Mouse (Mus musculus): ENCODE measurements around the gene Rmdn3. TPM values are rescaled to one million over a fixed set of nuclear protein-coding genes. Genes with fewer than 3 reads are reported as not detected.

Gene Rmdn3
- polyA plus RNA-seq, 1 experiment from 2014 or later: 45.0 TPM

DNA sequence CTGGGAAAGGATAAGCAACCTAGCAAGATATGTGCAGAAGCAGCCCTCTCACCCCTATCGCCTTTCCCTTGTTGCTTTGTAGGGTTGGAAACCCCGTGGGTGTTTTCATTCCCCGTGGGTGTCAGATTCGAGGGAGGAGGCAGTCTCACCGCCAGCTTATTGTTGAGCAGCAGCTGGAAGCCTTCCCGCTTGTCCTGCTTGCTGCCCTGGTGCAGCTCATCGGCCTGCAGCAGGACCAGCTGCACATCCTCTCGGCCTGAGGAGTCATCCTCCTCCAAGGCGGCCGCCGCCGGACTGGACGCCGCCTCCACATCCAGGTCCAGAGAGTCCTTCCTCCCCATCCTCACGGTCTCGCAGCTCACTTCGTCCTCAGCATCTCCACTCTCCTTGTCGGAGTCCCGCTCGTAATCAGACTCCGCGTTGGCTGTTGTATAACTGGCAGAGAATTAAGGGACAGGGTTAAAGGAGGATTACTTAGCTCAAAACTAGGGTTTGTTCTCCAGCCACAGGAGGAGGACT, 9.6 kb downstream of the Rmdn3 start:
- Histone ChIP-seq H3K9ac (no peak overlapping the region), H3K4me3 (replicated peaks) (no peak overlapping the region), H3K27ac (replicated peaks) (no peak overlapping the region), H3K4me2 (no peak overlapping the region), H3K27me3 (no peaks in the 10 kb centered on the region), H3K4me1 (replicated peaks) (peaks cover 7% of the 10 kb centered on the region), H3K36me3 (replicated peaks) (peaks cover 99% of the 10 kb centered on the region), H3K9me3 (replicated peaks) (0 out of 2 replicates have a peak, but pooled peaks cover 3% of the 10 kb centered on the region)
- WGBS (ENCODE audit: insufficient replicate concordance): 89% methylated on average over 22 of the region's 22 CpGs
- no peak for ATAC-seq (ENCODE audit: insufficient read depth)

DNA sequence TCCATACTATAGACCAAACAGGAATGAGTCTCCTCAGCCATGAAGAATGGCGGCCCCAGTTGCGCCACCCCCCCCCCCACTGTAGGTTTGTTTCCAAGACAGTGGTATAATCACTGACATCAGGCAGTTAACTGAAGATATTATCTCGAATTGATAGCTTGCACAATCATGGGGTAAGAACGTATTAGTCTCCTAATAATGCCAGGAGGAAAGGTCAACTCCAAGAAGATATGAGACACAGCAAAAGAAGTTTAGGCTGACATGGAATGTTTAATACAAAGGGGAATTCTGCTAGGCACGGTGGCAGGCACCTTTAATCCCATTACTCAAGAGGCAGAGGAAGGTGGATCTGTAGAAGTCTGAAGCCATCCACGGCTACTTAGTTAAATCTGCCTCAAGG, 10.4 kb downstream of the Rmdn3 start:
- H3K36me3 ChIP-seq (replicated peaks): peaks cover 99% of the 10 kb centered on the region

DNA sequence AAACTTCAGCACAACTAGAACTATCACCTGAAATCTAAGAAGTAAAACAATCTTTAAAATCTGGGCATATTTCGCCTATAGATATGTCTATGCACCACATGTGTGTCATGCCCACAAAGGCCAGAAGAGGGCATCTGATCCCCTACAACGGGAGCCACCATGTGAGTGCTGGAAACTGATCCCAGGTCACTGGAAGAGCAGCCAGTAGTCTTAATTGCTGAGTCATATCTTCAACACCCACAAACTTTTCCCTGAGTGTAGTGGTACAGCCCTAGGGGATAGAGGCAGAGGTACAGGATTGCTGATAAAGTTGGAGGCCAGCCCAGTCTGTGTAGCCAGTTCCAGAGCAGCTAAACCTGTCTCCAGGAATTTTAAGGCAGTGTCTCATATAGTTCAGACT, 11.6 kb downstream of the Rmdn3 start:
- Histone ChIP-seq H3K4me2 (no peak overlapping the region), H3K4me3 (replicated peaks) (no peak overlapping the region), H3K27me3 (no peaks in the 10 kb centered on the region), H3K36me3 (replicated peaks) (peaks cover 99% of the 10 kb centered on the region), H3K9me3 (replicated peaks) (0 out of 2 replicates have a peak, but pooled peaks cover 3% of the 10 kb centered on the region), H3K9ac (no peak overlapping the region), H3K27ac (replicated peaks) (no peak overlapping the region; the same call in 1 of the 2 replicates), H3K4me1 (replicated peaks) (no peaks in the 10 kb centered on the region)
- whole genome bisulfite sequencing (ENCODE audit: insufficient replicate concordance): 84% methylated on average over 2 of the region's 2 CpGs
- ATAC-seq (ENCODE audit: insufficient read depth): peak; percentile 60

More for the DNA sequence above, 10.4 kb downstream of the Rmdn3 start:
- no peaks in the 10 kb centered on the region for H3K4me1 ChIP-seq (replicated peaks)
- H3K4me2 ChIP-seq: no peak overlapping the region
- H3K27me3 ChIP-seq: no peaks in the 10 kb centered on the region
- H3K4me3 ChIP-seq (replicated peaks): no peak overlapping the region
- H3K27ac ChIP-seq (replicated peaks): no peak overlapping the region
- no peak overlapping the region for H3K9ac ChIP-seq
- H3K9me3 ChIP-seq (replicated peaks): 0 out of 2 replicates have a peak, but pooled peaks cover 3% of the 10 kb centered on the region
- WGBS (ENCODE audit: insufficient replicate concordance): 80% methylated on average over 6 of the region's 6 CpGs
- no peak for ATAC-seq (ENCODE audit: insufficient read depth)

DNA sequence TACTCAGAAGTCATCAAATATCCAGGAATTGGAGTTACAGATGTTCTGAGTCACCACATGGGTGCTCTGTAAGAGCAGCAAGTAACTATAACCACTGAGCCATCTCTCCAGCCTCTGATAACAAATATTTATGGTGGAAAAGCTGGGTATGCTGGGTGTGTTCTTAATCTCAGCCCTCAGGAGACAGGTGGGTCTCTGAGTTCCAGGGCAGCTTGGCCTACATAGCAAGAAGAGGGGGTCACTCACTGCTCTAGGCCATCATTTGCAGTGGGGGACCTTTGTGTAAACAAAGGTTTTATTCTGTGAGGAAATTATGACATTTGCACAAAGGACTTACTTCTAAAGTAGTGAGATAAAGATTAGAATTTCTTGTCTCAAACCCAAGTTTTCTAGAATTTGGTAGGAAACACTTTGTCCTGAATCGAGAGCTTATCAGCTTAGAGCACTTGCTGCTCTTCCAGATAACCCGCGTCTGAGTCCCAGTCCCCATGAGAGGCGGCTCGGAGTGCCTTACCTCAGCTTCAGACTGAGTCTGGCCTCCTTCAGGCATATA, 20.4 kb downstream of the Rmdn3 start:
- ATAC-seq (ENCODE audit: insufficient read depth): peak; percentile 98
- peak overlapping the region; percentile 95 for H3K27ac ChIP-seq (replicated peaks)
- H3K36me3 ChIP-seq (replicated peaks): peaks cover 96% of the 10 kb centered on the region

GRCm38 (mm10) chr2:119113121-119113925, 43.5 kb downstream of the Rmdn3 start:
- 6% methylated on average over 20 of the region's 20 CpGs for whole genome bisulfite sequencing (ENCODE audit: insufficient replicate concordance)
- peak overlapping the region; percentile 86 for H3K9ac ChIP-seq
- H3K4me3 ChIP-seq (replicated peaks): peak overlapping the region; percentile 93
- no peaks in the 10 kb centered on the region for H3K9me3 ChIP-seq (replicated peaks)
- peak overlapping the region; percentile 92 for H3K27ac ChIP-seq (replicated peaks)
- no peaks in the 10 kb centered on the region for H3K27me3 ChIP-seq
- peak overlapping the region; percentile 83 for H3K4me2 ChIP-seq
- H3K36me3 ChIP-seq (replicated peaks): peaks cover 51% of the 10 kb centered on the region
- peaks cover 31% of the 10 kb centered on the region for H3K4me1 ChIP-seq (replicated peaks)
- ATAC-seq (ENCODE audit: insufficient read depth): peak; percentile 12; the same call in 1 of the 2 replicates

More for the DNA sequence above, 20.4 kb downstream of the Rmdn3 start:
- Histone ChIP-seq H3K27me3 (no peaks in the 10 kb centered on the region), H3K9me3 (replicated peaks) (no peaks in the 10 kb centered on the region), H3K9ac (0 out of 2 replicates have a peak overlapping the region, but pooled peaks have one; percentile 1), H3K4me2 (peak overlapping the region; percentile 55), H3K4me1 (replicated peaks) (peaks cover 31% of the 10 kb centered on the region), H3K4me3 (replicated peaks) (0 out of 2 replicates have a peak overlapping the region, but pooled peaks have one; percentile 1)
- WGBS (ENCODE audit: insufficient replicate concordance): 25% methylated on average over 5 of the region's 5 CpGs

DNA sequence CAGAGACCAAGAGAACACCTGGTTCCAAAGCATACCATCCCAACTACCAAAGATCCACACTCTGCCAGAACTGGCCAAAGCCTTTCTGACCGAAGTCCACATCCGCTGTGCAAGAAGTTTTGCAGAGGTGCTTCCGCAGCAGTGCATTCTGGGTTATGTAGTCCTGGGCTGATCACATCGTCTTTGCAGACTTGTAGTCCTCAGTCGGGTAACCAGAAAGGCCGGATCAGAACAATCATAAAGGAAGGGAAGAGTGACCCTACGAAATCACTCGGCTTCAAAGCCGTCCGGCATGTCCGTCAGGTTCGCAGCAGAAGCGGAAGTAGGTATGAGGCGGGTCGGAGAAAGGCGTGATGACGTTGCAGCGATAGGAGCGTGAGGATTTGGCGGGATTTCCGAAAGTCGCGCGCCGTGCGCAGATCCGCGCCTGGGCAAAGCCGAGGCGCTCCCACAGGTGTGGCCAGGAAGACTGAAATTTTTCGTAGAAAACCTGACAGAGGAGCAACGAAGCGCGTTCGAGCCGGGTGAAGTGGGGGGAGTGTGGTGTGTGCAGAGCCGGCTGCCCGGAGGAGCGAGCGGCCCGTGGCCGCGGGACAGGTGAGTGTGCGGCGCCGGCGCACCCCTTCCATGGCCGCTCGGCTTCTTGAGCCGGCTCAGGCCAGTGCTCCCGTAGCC, 44.3 kb downstream of the Rmdn3 start, which contains the start of gene Rad51:
TSS of gene Rad51 (plus strand) at position 356 of the 675 bp plus-strand sequence.
- peak; percentile 94 for ATAC-seq (ENCODE audit: insufficient read depth)
- H3K36me3 ChIP-seq (replicated peaks): peaks cover 50% of the 10 kb centered on the region

DNA sequence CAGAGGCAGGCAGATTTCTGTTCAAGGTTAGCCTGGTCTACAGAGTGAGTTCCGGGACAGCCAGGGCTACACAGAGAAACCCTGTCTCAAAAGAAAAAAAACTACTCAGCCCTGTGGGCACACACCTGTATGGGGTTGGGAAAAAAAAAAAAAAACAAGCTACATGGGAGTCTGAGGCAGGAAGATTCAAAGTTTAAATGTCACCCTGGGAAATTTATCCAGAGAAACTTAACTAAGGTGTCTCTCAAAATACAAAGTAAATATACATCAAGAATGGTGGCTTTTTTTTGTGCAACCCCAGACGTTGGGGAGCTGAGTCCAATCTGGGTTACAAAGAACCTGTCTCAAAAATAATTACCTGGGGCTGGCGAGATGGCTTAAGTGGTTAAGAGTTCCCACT, 45.8 kb downstream of the Rmdn3 start:
- Histone ChIP-seq H3K36me3 (replicated peaks) (peaks cover 47% of the 10 kb centered on the region), H3K4me3 (replicated peaks) (peak overlapping the region; percentile 93; the same call in 1 of the 2 replicates), H3K9ac (no peak overlapping the region), H3K9me3 (replicated peaks) (no peaks in the 10 kb centered on the region), H3K27ac (replicated peaks) (no peak overlapping the region), H3K4me1 (replicated peaks) (peaks cover 31% of the 10 kb centered on the region), H3K4me2 (peak overlapping the region; percentile 83; the same call in 1 of the 2 replicates), H3K27me3 (no peaks in the 10 kb centered on the region)
- 79% methylated on average over 3 of the region's 3 CpGs for WGBS (ENCODE audit: insufficient replicate concordance)
- no peak for ATAC-seq (ENCODE audit: insufficient read depth)

More for the DNA sequence above, 44.3 kb downstream of the Rmdn3 start, which contains the start of gene Rad51:
- Histone ChIP-seq H3K4me2 (peak within 1 kb of the TSS; percentile 83), H3K4me3 (replicated peaks) (peak within 1 kb of the TSS; percentile 93), H3K9me3 (replicated peaks) (no peaks in the 10 kb centered on the region), H3K27me3 (no peaks in the 10 kb centered on the region), H3K4me1 (replicated peaks) (peaks cover 31% of the 10 kb centered on the region), H3K27ac (replicated peaks) (peak within 1 kb of the TSS; percentile 92), H3K9ac (peak within 1 kb of the TSS; percentile 86)
- WGBS (ENCODE audit: insufficient replicate concordance): under 1% methylated on average over 51 of the region's 51 CpGs

- no peak overlapping the region for H3K4me3 ChIP-seq (replicated peaks)
- H3K36me3 ChIP-seq (replicated peaks): peaks cover 48% of the 10 kb centered on the region
- WGBS (ENCODE audit: insufficient replicate concordance): 58% methylated on average over 4 of the region's 4 CpGs
- H3K9me3 ChIP-seq (replicated peaks): no peaks in the 10 kb centered on the region
- ATAC-seq (ENCODE audit: insufficient read depth): no peak
- H3K9ac ChIP-seq: no peak overlapping the region
- no peak overlapping the region for H3K4me2 ChIP-seq
- peaks cover 10% of the 10 kb centered on the region for H3K4me1 ChIP-seq (replicated peaks)
- H3K27me3 ChIP-seq: no peaks in the 10 kb centered on the region
- H3K27ac ChIP-seq (replicated peaks): no peak overlapping the region
Observed at GRCm38 (mm10) chr2:119108554-119108953, 48.3 kb downstream of the Rmdn3 start.

DNA sequence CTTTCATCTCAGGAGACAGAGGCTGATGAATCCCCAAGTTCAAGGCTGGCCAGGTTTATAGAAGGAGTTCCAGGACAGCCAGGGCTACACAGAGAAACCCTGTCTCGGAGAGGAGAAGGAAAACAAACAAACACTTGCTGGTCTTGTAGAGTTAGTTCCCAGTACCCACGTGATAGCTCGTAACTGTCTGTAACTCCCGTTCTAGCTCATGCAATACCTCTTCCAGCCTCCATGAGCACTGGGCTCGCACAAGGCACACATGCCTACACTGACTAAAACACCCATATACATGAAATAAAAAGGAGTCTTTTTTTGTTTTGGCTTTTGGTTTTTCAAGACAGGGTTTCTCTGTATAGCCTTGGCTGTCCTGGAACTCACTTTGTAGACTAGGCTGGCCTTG, 50.3 kb downstream of the Rmdn3 start:
- no peak for ATAC-seq (ENCODE audit: insufficient read depth)
- no peak overlapping the region for H3K4me3 ChIP-seq (replicated peaks)
- no peaks in the 10 kb centered on the region for H3K9me3 ChIP-seq (replicated peaks)
- no peak overlapping the region for H3K4me2 ChIP-seq
- peaks cover 67% of the 10 kb centered on the region for H3K36me3 ChIP-seq (replicated peaks)
- no peak overlapping the region for H3K27ac ChIP-seq (replicated peaks)
- no peaks in the 10 kb centered on the region for H3K27me3 ChIP-seq
- H3K4me1 ChIP-seq (replicated peaks): peaks cover 2% of the 10 kb centered on the region
- WGBS (ENCODE audit: insufficient replicate concordance): 80% methylated on average over 5 of the region's 5 CpGs
- no peak overlapping the region for H3K9ac ChIP-seq

DNA sequence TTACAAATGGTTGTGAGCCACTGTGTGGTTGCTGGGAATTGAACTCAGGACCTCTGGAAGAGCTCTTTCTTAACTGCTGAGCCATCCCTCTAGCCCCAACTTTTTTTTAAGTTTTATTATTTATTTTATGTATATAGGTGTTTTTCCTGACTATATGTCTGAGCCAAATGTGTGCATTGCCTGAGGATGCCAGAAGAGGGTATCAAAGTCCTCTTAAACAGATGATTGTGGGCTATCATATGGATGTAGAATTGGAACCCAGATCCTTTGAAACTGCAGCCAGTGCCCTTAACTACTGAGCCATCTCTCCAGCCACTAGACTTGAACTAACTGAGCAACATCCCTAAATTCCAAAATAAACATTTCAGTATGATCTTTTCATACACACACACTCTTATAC, 55.3 kb downstream of the Rmdn3 start:
- Histone ChIP-seq H3K27ac (replicated peaks) (no peak overlapping the region), H3K36me3 (replicated peaks) (peaks cover 77% of the 10 kb centered on the region), H3K4me1 (replicated peaks) (no peaks in the 10 kb centered on the region), H3K4me2 (no peak overlapping the region), H3K27me3 (no peaks in the 10 kb centered on the region), H3K9ac (no peak overlapping the region), H3K9me3 (replicated peaks) (no peaks in the 10 kb centered on the region), H3K4me3 (replicated peaks) (no peak overlapping the region)
- ATAC-seq (ENCODE audit: insufficient read depth): no peak
